Mouse (Mus musculus) midbrain, postnatal 0 days (tissue): ENCODE measurements around the gene Ccdc51. TPM values are rescaled to one million over a fixed set of nuclear protein-coding genes. Genes with fewer than 3 reads are reported as not detected.

ENCODE experiments used
- ATAC-seq: fragments of 200-750 bp; cut with Nextera tagmentation; 2 replicates; pipeline ENCODE4 v1.8.0; 2017; ENCODE audit warnings: moderate number of reproducible peaks, mild to moderate bottlenecking, moderate TSS enrichment, moderate library complexity; ENCODE audit not compliant: low FRiP score
- DNase-seq: peaks from one replicate; pipeline ENCODE4 v3.0.0-alpha.2; 2015; ENCODE audit warnings: low spot score
- H3K27ac ChIP-seq: fragments of 300-500 bp; sonication (generic); 2 replicates; pipeline ENCODE4 v1.5.1; 2014; ENCODE audit warnings: low read depth, mild to moderate bottlenecking, low read length, mixed read lengths
- H3K27me3 ChIP-seq: fragments of 300-500 bp; sonication (generic); 2 replicates; pipeline ENCODE4 v1.6.1; 2014; ENCODE audit warnings: low read length, control low read depth, mixed read lengths; ENCODE audit not compliant: insufficient read depth
- H3K36me3 ChIP-seq: fragments of 300-500 bp; sonication (generic); 2 replicates; pipeline ENCODE4 v1.6.1; 2014; ENCODE audit warnings: low read length, control low read depth, mixed read lengths; ENCODE audit not compliant: insufficient read depth
- H3K4me1 ChIP-seq: fragments of 300-500 bp; sonication (generic); 2 replicates; pipeline ENCODE4 v1.6.1; 2014; ENCODE audit warnings: mild to moderate bottlenecking, control low read depth, antibody characterized with exemption, low read length, mixed read lengths; ENCODE audit not compliant: insufficient read depth
- H3K4me2 ChIP-seq: fragments of 300-500 bp; sonication (generic); 2 replicates; pipeline ENCODE4 v1.6.1; 2014; ENCODE audit warnings: low read depth, mild to moderate bottlenecking, low read length, mixed read lengths; ENCODE audit not compliant: poor library complexity, severe bottlenecking
- H3K4me3 ChIP-seq: fragments of 300-500 bp; sonication (generic); 2 replicates; pipeline ENCODE4 v1.5.1; 2014; ENCODE audit warnings: low read depth, mild to moderate bottlenecking, low read length, moderate library complexity
- H3K9ac ChIP-seq: fragments of 300-500 bp; sonication (generic); replicated peaks from 2 replicates; pipeline ENCODE4 v1.6.1; 2014; ENCODE audit warnings: mild to moderate bottlenecking, low read length, moderate library complexity, mixed read lengths; ENCODE audit not compliant: poor library complexity, severe bottlenecking
- H3K9me3 ChIP-seq: fragments of 300-500 bp; sonication (generic); 2 replicates; pipeline ENCODE4 v1.6.1; 2016; ENCODE audit warnings: low read length, control low read depth
- CTCF ChIP-seq: IDR thresholded peaks from 2 replicates; pipeline ENCODE4 v1.5.1; 2016; ENCODE audit warnings: antibody characterized with exemption, mild to moderate bottlenecking
- WGBS: fragments of 180-500 bp; shearing (Covaris S2); extraction: QIAGEN DNeasy Blood & Tissue Kit; methylation state at CpG from one replicate; pipeline ENCODE4 v1.1.7; 2014; 5-methylcytosine and 5-hydroxymethylcytosine counted together
- polyA plus RNA-seq: library from polyadenylated mRNA; unstranded; fragments of >200 nt; fragmentation: Nextera tagmentation; extraction: Ambion mirVana; gene quantifications from 2 replicates; pipeline ENCODE4 v1.2.1, GENCODE M21; 2015
- total RNA-seq: library from RNA; depleted of rRNA; stranded (reverse); fragments of >200 nt; gene quantifications from 2 replicates; pipeline ENCODE4 v1.2.3, GENCODE M21; 2014

The Ccdc51 gene
- total and polyA plus RNA-seq, 2 experiments from 2014 or later = 4.8 to 6.9 TPM

- Histone ChIP-seq H3K4me2 (peak overlapping the region; percentile 53), H3K4me3 (no peak overlapping the region), H3K9ac (no peak overlapping the region), H3K4me1 (peaks cover 13% of the 10 kb centered on the region), H3K27me3 (no peaks in the 10 kb centered on the region), H3K9me3 (no peaks in the 10 kb centered on the region), H3K36me3 (peaks cover 40% of the 10 kb centered on the region), H3K27ac (peak overlapping the region; percentile 75; the same call in 1 of the 2 replicates)
- no peak for DNase-seq
- 96% methylated on average over 19 of the region's 19 CpGs for WGBS
- no peak for TF ChIP-seq CTCF
- ATAC-seq = no peak
Measured at GRCm38 (mm10) chr9:109058006-109058765, 24.1 kb upstream of the Ccdc51 start.

- Histone ChIP-seq H3K9me3 (no peaks in the 10 kb centered on the region), H3K9ac (peak within 1 kb of the TSS; percentile 54), H3K4me2 (peak within 1 kb of the TSS; percentile 53), H3K36me3 (peaks cover 46% of the 10 kb centered on the region), H3K4me1 (peaks cover 13% of the 10 kb centered on the region), H3K4me3 (peak within 1 kb of the TSS; percentile 34), H3K27me3 (no peaks in the 10 kb centered on the region), H3K27ac (peak within 1 kb of the TSS; percentile 75)
- ATAC-seq = peak; percentile 77
- WGBS = 17% methylated on average over 15 of the region's 15 CpGs
- TF ChIP-seq CTCF = peak; percentile 99
- peak; percentile 92 for DNase-seq
Measured at GRCm38 (mm10) chr9:109059136-109059903, 23.0 kb upstream of the Ccdc51 start, which contains the start of gene Trex1. Gene Trex1, minus strand, starts transcription at chr9:109059734.

DNA sequence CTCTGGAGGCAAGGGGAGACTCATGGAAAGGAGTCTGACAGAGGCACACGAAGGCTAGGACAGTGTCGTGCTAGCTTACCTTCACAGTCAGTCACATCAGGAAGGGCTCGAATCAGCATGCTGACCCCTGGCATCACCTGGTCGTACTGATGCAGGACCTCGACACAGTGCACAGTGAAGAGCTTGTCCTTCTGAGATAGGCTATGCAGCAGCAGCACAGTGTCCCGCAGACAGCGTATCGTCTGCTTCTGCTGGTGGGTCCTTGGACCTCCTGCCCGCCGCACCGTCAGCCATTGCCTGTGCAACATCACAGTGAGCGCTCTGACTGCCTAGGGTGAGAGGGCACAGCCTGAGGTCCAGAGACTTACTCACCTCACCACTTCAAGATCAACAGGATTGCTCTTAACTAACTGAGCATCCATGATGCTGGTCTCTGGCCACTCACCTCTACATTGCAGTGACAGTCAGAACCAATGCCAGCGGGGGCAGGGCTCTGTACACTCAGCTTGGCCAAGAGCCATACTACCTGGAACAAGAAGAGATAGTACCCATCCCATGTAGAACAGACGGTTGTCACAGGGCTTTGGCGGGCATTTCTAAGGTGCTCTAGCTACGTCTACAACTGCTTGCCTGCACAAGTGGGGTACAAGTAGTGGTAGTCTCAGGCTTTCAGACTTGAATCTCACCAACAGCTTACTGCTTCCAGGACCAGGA is 22.0 kb upstream of the Ccdc51 start:
- H3K9ac ChIP-seq = no peak overlapping the region
- DNase-seq (no peak), ATAC-seq (no peak)
- peaks cover 9% of the 10 kb centered on the region for H3K4me1 ChIP-seq
- no peaks in the 10 kb centered on the region for H3K27me3 ChIP-seq
- no peaks in the 10 kb centered on the region for H3K9me3 ChIP-seq
- no peak overlapping the region for H3K27ac ChIP-seq
- no peak for TF ChIP-seq CTCF
- H3K36me3 ChIP-seq = peaks cover 56% of the 10 kb centered on the region
- H3K4me3 ChIP-seq = no peak overlapping the region
- WGBS = 93% methylated on average over 16 of the region's 16 CpGs
- no peak overlapping the region for H3K4me2 ChIP-seq

DNA sequence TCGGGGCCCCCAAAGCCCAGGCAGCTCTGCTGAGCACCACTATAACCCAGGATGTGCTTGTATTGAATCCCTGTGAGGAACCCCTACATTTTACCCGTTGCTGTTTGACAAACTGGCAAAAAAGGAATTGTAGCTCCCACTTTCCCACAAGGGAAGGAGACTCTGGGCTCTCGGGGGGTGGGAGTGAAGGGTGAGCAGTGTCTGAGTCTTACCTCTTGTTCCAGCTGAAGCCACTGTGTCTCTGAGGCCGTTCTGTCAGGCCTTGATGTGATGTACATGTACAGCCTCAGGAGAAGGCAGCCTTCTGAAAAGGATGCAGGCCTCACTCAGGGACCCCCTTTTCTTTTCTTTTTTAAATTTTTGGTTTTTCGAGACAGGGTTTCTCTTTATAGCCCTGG is 21.4 kb upstream of the Ccdc51 start:
- Histone ChIP-seq H3K9ac (no peak overlapping the region), H3K9me3 (no peaks in the 10 kb centered on the region), H3K36me3 (peaks cover 62% of the 10 kb centered on the region), H3K4me3 (no peak overlapping the region), H3K27me3 (no peaks in the 10 kb centered on the region), H3K27ac (no peak overlapping the region), H3K4me2 (no peak overlapping the region), H3K4me1 (peaks cover 7% of the 10 kb centered on the region; the same call in 1 of the 2 replicates)
- WGBS = 86% methylated on average over 5 of the region's 5 CpGs
- no peak for DNase-seq
- TF ChIP-seq CTCF = no peak
- ATAC-seq = no peak

DNA sequence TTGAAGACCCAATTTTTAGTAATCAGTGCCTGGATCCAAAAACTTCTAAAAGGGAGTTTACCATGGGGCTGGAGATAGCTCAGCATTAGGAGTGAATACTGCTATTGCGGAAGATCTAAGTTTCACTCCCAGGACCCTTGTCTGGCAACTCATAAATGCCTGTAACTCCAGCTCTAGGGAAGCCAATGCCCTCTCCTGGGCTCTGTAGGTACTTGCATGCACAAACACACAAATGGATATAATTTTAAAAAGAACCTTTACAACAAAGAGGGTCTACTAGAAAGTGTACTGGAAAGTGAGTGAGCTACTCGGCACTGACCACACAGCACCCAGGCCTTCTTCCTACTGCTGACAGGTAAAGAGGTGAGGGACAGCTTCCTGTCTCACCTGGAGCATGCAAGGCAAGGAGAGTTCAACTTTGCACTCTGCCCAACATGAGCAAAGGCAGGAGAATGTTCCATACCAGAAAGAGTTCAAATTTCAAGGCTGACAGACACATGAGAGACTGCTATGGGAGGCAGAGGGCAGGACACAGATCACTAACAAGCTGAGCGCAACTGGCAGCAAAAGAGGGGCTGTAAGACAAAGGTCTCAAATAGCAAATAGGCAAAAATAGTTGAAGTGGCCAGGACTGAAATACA is 14.1 kb upstream of the Ccdc51 start:
- WGBS = 96% methylated on average over 3 of the region's 3 CpGs
- ATAC-seq (no peak), DNase-seq (no peak)
- H3K4me3 ChIP-seq = no peak overlapping the region
- no peaks in the 10 kb centered on the region for H3K27me3 ChIP-seq
- H3K4me2 ChIP-seq = no peak overlapping the region
- H3K36me3 ChIP-seq = peaks cover 67% of the 10 kb centered on the region
- peaks cover 7% of the 10 kb centered on the region for H3K4me1 ChIP-seq
- H3K9me3 ChIP-seq = no peaks in the 10 kb centered on the region
- H3K27ac ChIP-seq = no peak overlapping the region
- no peak overlapping the region for H3K9ac ChIP-seq
- TF ChIP-seq CTCF = peak; percentile 41
